Mouse (Mus musculus) midbrain, embryonic 15.5 days (tissue): ENCODE measurements around the gene Bcl2l10. TPM values are rescaled to one million over a fixed set of nuclear protein-coding genes. Genes with fewer than 3 reads are reported as not detected.

Experiments used
- ATAC-seq: fragments of 200-750 bp; cut with Nextera tagmentation; replicated peaks from 2 replicates; pipeline ENCODE4 v1.8.0; 2017; ENCODE audit warnings: moderate TSS enrichment
- H3K27ac ChIP-seq: fragments of 300-500 bp; sonication (generic); 2 replicates; pipeline ENCODE4 v1.5.1; 2015; ENCODE audit warnings: mild to moderate bottlenecking, inconsistent platforms
- H3K27me3 ChIP-seq: fragments of 300-500 bp; sonication (generic); replicated peaks from 2 replicates; pipeline ENCODE4 v1.6.1; 2015; ENCODE audit warnings: inconsistent platforms
- H3K36me3 ChIP-seq: fragments of 300-500 bp; sonication (generic); replicated peaks from 2 replicates; pipeline ENCODE4 v1.6.1; 2015; ENCODE audit warnings: inconsistent platforms
- H3K4me1 ChIP-seq: fragments of 300-500 bp; sonication (generic); 2 replicates; pipeline ENCODE4 v1.6.1; 2015; ENCODE audit warnings: inconsistent platforms
- H3K4me2 ChIP-seq: fragments of 300-500 bp; sonication (generic); 2 replicates; pipeline ENCODE4 v1.6.1; 2015; ENCODE audit warnings: inconsistent platforms, mild to moderate bottlenecking, moderate library complexity
- H3K4me3 ChIP-seq: fragments of 300-500 bp; sonication (generic); 2 replicates; pipeline ENCODE4 v1.5.1; 2015; ENCODE audit warnings: mild to moderate bottlenecking, inconsistent platforms
- H3K9ac ChIP-seq: fragments of 300-500 bp; sonication (generic); 2 replicates; pipeline ENCODE4 v1.6.1; 2015; ENCODE audit warnings: mild to moderate bottlenecking, inconsistent platforms
- H3K9me3 ChIP-seq: fragments of 300-500 bp; sonication (generic); 2 replicates; pipeline ENCODE4 v1.6.1; 2016; ENCODE audit warnings: inconsistent platforms
- WGBS: fragments of 180-500 bp; shearing (Covaris S2); methylation state at CpG from one replicate; pipeline ENCODE4 v1.1.7; 2015; ENCODE audit warnings: mixed read lengths; 5-methylcytosine and 5-hydroxymethylcytosine counted together
- polyA plus RNA-seq: library from polyadenylated mRNA; unstranded; fragments of >200 nt; fragmentation: Nextera tagmentation; extraction: Ambion mirVana; gene quantifications from 2 replicates; pipeline ENCODE4 v1.2.1, GENCODE M21; 2015

Bcl2l10 gene
- polyA plus RNA-seq, 1 experiment from 2014 or later = not detected

DNA sequence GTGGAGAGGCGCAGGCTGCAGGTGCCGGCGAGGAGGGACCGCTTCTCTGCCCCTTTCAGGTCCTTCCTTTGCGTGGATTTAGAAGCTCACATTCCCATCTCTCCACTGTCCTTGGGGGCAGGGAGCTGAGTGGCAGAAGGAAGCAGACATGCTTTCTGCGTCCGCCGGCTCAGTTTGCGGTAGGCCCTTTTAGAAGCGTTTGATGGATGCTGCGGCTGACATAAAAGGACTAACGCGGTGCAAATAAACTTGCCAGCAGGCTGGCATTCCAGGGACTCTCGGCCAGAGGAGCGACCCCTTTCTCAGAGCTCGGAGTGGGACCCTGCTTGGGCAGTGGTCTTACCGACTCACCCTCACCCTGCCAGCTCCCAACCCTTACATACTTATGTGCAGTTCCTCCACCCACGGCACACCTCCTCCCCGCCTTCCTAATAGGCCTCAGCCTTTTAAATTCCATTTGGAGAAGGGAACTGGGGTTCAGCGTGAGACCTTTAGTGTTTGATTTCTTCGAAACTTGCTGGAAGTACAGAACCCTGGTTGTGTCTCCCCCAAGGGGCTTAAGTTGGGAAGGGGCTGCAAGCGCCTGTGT is 32.9 kb upstream of the Bcl2l10 start:
- Histone ChIP-seq H3K4me2 (peak overlapping the region; percentile 76), H3K4me3 (peak overlapping the region; percentile 72), H3K27me3 (no peaks in the 10 kb centered on the region), H3K36me3 (no peaks in the 10 kb centered on the region), H3K9me3 (no peaks in the 10 kb centered on the region), H3K4me1 (peaks cover 22% of the 10 kb centered on the region), H3K9ac (peak overlapping the region; percentile 82), H3K27ac (peak overlapping the region; percentile 85)
- 3% methylated on average over 22 of the region's 22 CpGs for WGBS
- peak; percentile 40 for ATAC-seq

DNA sequence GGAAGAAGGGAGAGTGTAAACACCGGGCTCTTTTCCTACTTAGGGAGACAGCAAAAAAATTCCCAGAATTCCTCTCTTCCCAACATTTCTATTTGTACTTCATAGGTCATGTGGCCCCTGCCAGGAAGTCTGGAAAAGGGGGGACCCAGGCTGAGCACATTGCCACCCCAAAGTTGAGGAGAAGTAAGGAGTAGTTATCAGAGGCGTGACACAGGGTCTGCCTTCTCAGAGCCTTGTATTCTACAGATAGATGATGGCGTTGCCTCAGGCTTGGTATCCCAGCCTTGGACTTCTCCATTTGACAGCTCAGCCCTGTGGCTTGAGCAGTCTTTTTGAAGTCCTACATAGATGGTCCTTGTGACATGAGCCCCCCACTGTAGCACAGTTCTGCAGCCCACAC is 32.3 kb upstream of the Bcl2l10 start:
- Histone ChIP-seq H3K4me3 (peak overlapping the region; percentile 72), H3K9me3 (no peaks in the 10 kb centered on the region), H3K4me2 (peak overlapping the region; percentile 76), H3K27ac (no peak overlapping the region), H3K36me3 (no peaks in the 10 kb centered on the region), H3K9ac (no peak overlapping the region; the same call in 1 of the 2 replicates), H3K27me3 (no peaks in the 10 kb centered on the region), H3K4me1 (peaks cover 22% of the 10 kb centered on the region)
- 66% methylated on average over 3 of the region's 3 CpGs for WGBS
- ATAC-seq = no peak

DNA sequence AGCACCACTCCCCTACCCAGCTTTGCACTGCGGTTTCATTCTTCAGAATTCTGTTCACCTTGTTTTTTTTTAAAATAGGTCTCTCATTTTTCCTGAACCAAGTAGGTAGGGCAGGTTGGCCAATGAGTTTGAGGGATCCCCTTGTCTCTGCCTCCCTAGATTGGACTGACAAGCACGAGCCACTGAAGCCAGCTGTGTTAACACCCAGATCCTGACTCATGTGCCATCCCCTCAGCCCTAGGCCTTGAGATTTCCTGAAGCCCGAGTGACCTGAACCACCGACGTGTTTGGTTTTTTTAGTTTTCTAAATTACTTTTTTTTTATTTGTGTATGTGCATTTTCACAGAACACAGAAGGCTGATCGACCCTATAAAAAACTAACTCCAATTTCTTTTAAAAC is 30.8 kb upstream of the Bcl2l10 start:
- no peaks in the 10 kb centered on the region for H3K27me3 ChIP-seq
- no peak overlapping the region for H3K4me3 ChIP-seq
- no peak overlapping the region for H3K27ac ChIP-seq
- 95% methylated on average over 6 of the region's 6 CpGs for WGBS
- H3K9ac ChIP-seq = no peak overlapping the region
- H3K9me3 ChIP-seq = no peaks in the 10 kb centered on the region
- ATAC-seq = no peak
- no peaks in the 10 kb centered on the region for H3K36me3 ChIP-seq
- H3K4me1 ChIP-seq = peaks cover 22% of the 10 kb centered on the region
- H3K4me2 ChIP-seq = no peak overlapping the region

DNA sequence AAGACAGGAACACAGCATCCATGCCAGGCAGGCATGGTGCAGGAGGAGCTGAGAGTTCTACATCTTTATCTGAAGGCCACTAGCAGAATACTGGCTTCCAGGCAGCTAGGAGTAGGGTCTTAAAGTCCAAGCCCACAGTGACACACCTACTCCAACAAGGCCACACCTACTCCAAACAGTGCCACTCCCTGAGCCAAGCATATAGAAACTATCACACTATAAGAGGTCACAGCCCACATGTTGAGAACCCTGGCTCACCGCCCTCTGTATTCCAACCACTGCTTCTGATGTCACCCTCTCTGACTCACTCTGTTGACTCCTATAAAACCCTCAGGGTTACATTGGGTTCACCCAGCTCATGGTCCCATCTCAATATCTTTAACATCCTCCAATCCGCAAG is 29.4 kb upstream of the Bcl2l10 start:
- Histone ChIP-seq H3K4me2 (no peak overlapping the region), H3K4me1 (peaks cover 19% of the 10 kb centered on the region), H3K36me3 (no peaks in the 10 kb centered on the region), H3K27ac (no peak overlapping the region), H3K9me3 (no peaks in the 10 kb centered on the region), H3K27me3 (no peaks in the 10 kb centered on the region), H3K9ac (no peak overlapping the region), H3K4me3 (no peak overlapping the region)
- ATAC-seq = no peak
- WGBS = 99% methylated on average over 2 of the region's 2 CpGs

DNA sequence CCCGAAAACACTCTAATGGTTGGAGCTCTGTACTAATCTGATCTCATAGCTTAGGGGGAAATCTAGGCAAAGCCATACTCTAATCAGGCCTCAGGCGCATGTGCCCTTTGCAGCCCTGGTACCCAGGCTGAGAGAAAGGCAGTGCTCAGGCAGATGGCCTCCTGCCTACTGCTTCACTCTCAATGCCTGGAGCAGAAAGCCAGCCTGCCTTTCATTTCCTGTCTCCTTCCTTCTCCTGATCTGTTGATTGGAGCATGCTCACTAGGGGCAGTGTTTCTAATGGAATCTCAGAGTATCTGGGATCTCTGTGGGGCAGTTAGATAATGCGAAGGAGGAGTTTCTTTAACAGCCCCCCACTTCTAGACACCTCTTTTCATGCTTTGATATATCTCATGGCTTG is 28.2 kb upstream of the Bcl2l10 start:
- H3K9ac ChIP-seq = no peak overlapping the region
- H3K36me3 ChIP-seq = no peaks in the 10 kb centered on the region
- peaks cover 14% of the 10 kb centered on the region for H3K4me1 ChIP-seq
- H3K9me3 ChIP-seq = no peaks in the 10 kb centered on the region
- ATAC-seq = no peak
- no peaks in the 10 kb centered on the region for H3K27me3 ChIP-seq
- no peak overlapping the region for H3K4me2 ChIP-seq
- 75% methylated on average over 3 of the region's 3 CpGs for WGBS
- peak overlapping the region; percentile 46 for H3K27ac ChIP-seq
- no peak overlapping the region for H3K4me3 ChIP-seq

DNA sequence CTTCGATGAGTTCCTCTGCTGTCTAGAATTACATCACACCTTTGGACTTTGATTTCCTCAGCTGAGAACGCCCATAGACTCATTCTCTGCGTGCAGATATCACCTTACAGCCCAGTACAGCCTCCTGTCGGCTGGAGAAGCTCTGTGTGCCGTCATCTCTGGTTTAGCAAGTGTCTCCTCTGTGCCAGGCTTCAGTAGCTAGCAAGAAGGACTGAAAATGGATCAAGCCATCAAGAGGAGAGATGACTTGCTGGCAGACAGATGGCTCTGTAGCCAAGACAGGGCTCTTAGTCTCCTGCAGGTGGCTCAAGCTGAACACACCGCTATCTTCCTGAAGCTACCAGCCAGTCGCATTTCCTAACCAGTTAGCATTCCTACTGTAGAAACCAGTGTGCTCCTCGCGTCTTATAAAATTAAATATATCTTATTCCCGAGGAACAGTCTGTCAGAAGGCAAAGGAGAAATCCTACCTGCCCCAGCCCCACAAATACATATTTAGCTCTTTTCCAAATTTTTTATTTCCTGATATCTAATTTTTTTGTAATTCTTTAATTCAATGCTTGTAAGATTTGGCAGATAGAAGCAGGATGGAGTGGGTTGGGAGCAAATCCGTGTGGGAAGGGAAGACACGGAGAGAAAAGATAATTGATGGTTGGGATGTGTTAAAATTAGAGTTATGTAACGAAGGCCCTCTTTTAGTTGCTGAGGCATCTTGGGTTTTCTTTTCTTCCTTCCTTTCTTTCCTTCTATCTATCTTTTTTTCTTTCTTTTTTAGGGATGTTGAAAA is 25.3 kb upstream of the Bcl2l10 start:
- ATAC-seq = no peak
- no peak overlapping the region for H3K4me2 ChIP-seq
- no peak overlapping the region for H3K27ac ChIP-seq
- H3K4me1 ChIP-seq = no peaks in the 10 kb centered on the region
- WGBS = 86% methylated on average over 13 of the region's 13 CpGs
- no peak overlapping the region for H3K9ac ChIP-seq
- H3K4me3 ChIP-seq = no peak overlapping the region
- no peaks in the 10 kb centered on the region for H3K9me3 ChIP-seq
- H3K27me3 ChIP-seq = no peaks in the 10 kb centered on the region
- H3K36me3 ChIP-seq = no peaks in the 10 kb centered on the region

DNA sequence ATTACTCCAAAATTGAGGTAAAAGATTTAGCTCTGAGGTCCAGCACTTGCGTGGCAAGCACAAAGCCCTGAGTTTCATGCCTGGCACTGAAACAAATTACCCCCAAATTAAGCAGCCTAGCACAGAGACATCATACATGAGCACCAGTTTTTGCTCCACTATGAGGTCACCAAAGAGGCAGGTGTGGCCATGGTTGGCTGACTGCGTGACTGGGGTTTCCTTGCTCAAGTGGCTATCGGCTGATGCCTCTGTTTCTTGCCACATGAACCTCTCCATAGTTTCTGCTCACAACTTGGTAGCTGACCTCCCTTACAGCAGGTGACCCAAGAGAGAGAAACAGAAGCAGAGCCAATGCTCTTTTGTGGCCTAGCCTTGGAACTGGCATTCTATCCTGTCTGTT is 19.5 kb upstream of the Bcl2l10 start:
- Histone ChIP-seq H3K4me2 (no peak overlapping the region), H3K36me3 (peaks cover 10% of the 10 kb centered on the region; the same call in 1 of the 2 replicates), H3K4me1 (no peaks in the 10 kb centered on the region), H3K27ac (no peak overlapping the region), H3K9me3 (no peaks in the 10 kb centered on the region), H3K9ac (no peak overlapping the region), H3K27me3 (no peaks in the 10 kb centered on the region), H3K4me3 (no peak overlapping the region)
- 98% methylated on average over 3 of the region's 3 CpGs for WGBS
- no peak for ATAC-seq

DNA sequence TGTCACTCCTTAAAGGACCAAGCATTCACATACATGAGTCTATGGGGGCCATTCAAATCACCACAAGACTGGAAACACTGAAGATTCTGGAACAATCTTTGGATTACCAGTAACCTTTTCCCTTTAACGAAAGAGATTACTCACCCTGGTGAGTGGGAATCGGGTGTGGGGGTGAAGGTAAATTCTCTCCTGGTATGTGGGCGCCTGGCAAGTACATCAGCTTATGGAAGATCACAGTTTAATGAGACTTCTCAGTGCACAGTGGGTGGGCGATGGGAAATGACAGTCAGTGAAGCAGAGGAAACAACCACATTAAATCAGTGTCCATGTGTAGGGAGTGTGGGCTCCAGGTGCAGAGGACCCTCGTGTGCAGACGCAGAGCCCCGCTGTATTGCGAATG is 16.7 kb upstream of the Bcl2l10 start:
- WGBS = 87% methylated on average over 8 of the region's 8 CpGs
- Histone ChIP-seq H3K27me3 (no peaks in the 10 kb centered on the region), H3K9ac (no peak overlapping the region), H3K9me3 (no peaks in the 10 kb centered on the region), H3K4me2 (no peak overlapping the region), H3K27ac (no peak overlapping the region), H3K36me3 (peaks cover 16% of the 10 kb centered on the region), H3K4me3 (no peak overlapping the region), H3K4me1 (no peaks in the 10 kb centered on the region)
- no peak for ATAC-seq

DNA sequence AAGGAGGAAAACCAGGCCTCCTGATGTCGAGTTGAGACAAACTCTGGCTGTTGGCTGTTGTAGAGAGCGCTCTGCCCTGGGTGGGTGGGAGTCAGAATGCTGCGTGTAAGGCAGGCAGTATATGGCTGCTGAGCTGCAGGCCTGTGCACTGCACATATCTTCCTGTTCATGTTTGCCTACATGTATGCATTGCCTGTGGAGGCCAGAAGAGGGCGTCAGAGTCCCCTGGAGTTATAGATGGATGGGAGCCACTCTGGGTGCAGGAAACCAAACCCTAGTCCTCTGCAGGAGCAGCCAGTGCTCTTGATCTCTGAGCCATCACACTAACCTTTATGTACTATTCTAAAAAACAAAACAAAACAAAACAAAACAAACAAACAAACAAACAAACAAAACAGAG is 13.1 kb upstream of the Bcl2l10 start:
- 83% methylated on average over 4 of the region's 4 CpGs for WGBS
- no peaks in the 10 kb centered on the region for H3K9me3 ChIP-seq
- no peak overlapping the region for H3K27ac ChIP-seq
- H3K4me3 ChIP-seq = no peak overlapping the region
- ATAC-seq = no peak
- no peaks in the 10 kb centered on the region for H3K4me1 ChIP-seq
- H3K4me2 ChIP-seq = no peak overlapping the region
- H3K36me3 ChIP-seq = peaks cover 33% of the 10 kb centered on the region
- no peak overlapping the region for H3K9ac ChIP-seq
- H3K27me3 ChIP-seq = no peaks in the 10 kb centered on the region

DNA sequence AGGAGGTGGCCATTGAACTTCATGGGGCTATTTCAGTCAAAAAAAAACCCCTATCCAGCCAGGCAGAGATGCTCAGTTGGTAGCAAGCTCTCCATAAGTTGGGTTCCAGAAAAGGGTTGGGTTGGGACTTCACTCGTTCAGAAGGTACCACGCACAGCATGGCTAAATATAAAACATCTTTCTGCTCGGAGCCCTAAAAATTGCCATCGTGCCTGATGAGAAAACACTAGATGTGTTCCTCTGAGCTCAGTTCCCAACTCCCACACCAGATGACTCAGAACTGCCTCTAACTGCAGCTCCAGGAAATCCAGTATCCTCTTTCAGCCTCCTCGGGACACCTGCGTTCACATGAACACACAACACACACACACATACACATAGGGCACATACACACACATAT is 9.5 kb upstream of the Bcl2l10 start:
- Histone ChIP-seq H3K4me1 (no peaks in the 10 kb centered on the region), H3K9me3 (no peaks in the 10 kb centered on the region), H3K9ac (no peak overlapping the region), H3K4me3 (no peak overlapping the region), H3K36me3 (peaks cover 43% of the 10 kb centered on the region), H3K27ac (no peak overlapping the region), H3K27me3 (no peaks in the 10 kb centered on the region), H3K4me2 (no peak overlapping the region)
- WGBS = 92% methylated on average over 6 of the region's 6 CpGs
- no peak for ATAC-seq

DNA sequence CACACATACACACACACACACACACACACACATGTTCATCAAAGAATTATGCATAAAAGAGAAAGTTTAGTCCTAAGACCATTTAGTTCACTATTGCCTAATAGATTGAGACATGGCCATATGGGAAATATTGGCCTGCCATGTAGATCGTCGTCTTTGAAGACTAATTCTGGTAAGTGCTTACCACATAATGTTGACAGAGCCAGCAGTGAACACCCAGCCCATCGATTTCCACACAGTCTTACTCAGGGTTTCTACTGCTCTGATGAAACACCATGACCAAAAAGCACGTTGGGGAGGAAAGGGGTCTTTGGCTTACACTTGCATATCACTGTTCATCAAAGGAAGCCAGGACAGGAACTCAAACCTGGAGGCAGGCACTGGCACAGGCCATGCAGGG is 5.1 kb upstream of the Bcl2l10 start:
- ATAC-seq = no peak
- H3K4me1 ChIP-seq = no peaks in the 10 kb centered on the region
- H3K27ac ChIP-seq = no peak overlapping the region
- no peak overlapping the region for H3K4me3 ChIP-seq
- no peak overlapping the region for H3K9ac ChIP-seq
- peaks cover 38% of the 10 kb centered on the region for H3K36me3 ChIP-seq
- no peaks in the 10 kb centered on the region for H3K9me3 ChIP-seq
- no peak overlapping the region for H3K4me2 ChIP-seq
- no peaks in the 10 kb centered on the region for H3K27me3 ChIP-seq
- WGBS = 92% methylated on average over 4 of the region's 4 CpGs

DNA sequence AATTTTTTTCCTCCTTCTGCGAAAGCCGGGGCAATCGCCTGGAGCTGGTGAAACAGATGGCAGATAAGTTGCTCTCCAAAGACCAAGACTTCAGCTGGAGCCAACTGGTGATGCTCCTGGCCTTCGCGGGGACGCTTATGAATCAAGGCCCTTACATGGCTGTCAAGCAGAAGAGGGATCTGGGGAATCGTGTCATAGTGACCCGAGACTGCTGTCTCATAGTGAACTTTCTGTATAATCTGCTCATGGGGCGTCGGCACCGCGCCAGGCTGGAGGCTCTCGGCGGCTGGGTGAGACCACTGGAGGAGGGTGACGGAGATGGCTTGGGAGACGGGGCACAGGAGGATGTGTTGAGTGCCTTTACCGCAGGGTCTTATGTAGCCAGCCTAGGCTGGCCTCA is 508 bp downstream of the Bcl2l10 start:
- WGBS = 93% methylated on average over 17 of the region's 17 CpGs
- Histone ChIP-seq H3K4me2 (no peak overlapping the region), H3K27me3 (no peaks in the 10 kb centered on the region), H3K9me3 (no peaks in the 10 kb centered on the region), H3K9ac (no peak overlapping the region), H3K27ac (no peak overlapping the region), H3K36me3 (peaks cover 5% of the 10 kb centered on the region; the same call in 1 of the 2 replicates), H3K4me3 (no peak overlapping the region), H3K4me1 (no peaks in the 10 kb centered on the region)
- ATAC-seq = no peak

DNA sequence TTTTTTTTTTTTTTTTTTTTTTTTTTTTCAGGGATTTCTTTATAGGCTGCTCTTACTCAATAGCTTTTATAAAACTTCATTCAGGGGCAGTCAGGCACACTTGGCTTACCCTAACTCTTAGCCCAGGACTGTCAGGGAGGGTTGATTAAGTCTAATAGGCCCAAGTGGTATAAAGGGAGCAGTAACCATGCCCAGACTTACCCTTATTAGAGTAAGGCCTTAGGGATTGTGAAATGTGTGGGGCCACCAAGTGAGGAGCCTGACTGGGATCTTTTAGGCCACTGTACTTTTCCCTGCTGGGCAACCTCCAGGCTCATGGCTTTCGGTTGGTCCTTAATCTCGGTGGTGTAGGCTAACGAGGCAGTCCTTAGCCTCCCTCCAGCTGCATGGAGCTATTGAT is 1.1 kb downstream of the Bcl2l10 start:
- WGBS = 46% methylated on average over 3 of the region's 3 CpGs
- Histone ChIP-seq H3K27me3 (no peaks in the 10 kb centered on the region), H3K9me3 (no peaks in the 10 kb centered on the region), H3K4me1 (no peaks in the 10 kb centered on the region), H3K9ac (no peak overlapping the region), H3K4me3 (no peak overlapping the region), H3K36me3 (peaks cover 3% of the 10 kb centered on the region; the same call in 1 of the 2 replicates), H3K4me2 (no peak overlapping the region), H3K27ac (no peak overlapping the region)
- ATAC-seq = no peak
